Mouse (Mus musculus): ENCODE measurements around the gene Bst1.

Gene Bst1

DNA sequence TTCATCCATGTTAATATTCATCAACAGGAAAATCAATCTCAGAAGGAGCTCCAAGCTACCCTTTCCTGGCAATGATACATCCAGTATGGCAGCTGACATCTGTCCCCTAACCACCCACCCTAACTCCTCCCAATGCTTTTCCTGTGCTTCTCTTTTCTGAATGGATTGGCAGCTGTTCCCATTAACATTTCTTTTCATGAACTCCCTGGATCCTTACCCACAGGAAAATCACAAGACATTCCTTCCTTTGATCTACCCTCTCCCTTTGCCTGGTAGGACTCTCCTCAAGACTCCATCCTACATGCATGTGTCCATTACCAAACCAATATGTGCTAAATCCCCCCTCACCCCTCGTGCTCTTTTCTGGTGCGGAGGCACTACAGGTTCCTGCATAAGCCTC lies 4.1 kb upstream of the Bst1 start:
- DNase-seq: no peak

DNA sequence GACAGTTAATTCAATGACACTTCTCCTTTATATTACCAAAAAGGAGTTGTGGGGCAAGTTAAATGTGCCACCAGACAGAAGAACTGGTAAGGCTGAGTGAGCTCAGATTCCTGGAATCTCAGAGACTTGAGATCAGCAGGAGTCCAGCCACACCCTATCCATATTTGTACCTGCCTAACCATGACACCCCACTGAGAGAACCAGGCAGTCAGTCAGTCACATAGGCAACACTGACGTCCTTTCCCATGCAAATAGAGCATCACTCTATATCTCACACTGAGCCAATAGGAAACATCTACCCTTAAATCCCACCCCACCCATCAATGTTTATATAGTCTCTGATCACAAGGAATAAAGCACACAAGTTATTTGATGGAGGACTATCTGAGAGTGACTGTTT lies 2.9 kb upstream of the Bst1 start:
- no peak for DNase-seq

- no peak for DNase-seq
These were observed 2.1 kb downstream of the Bst1 start for GRCm38 (mm10) chr5:43820785-43821184.

DNA sequence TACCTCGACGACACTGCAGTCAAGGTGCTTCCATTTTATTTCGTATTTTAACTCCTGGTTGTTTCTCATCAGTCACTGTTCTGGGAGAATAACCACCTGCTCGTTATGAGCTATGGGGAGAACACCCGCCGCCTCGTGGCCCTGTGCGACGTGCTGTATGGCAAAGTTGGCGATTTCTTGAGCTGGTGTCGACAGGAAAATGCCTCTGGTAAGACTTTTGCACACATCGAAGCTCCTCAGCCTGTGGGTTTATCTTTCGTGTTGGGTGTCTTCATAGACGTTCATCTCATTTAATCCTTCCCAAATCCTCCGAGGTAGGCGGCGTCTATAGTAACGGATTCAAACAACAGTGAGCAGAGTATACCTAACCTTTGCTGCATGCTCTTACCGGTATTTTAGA lies 2.9 kb downstream of the Bst1 start, which contains the start of gene Fbxl5:
Gene Fbxl5 (minus strand): TSS at position 101 of the 400 bp plus-strand sequence.
- no peak for DNase-seq

- no peak for DNase-seq
These were observed 3.5 kb downstream of the Bst1 start for GRCm38 (mm10) chr5:43822199-43822598.

- no peak for DNase-seq
These were observed 4.1 kb downstream of the Bst1 start for GRCm38 (mm10) chr5:43822824-43823223.

- DNase-seq: no peak
These were observed 5.9 kb downstream of the Bst1 start for GRCm38 (mm10) chr5:43824580-43824979.

- no peak for DNase-seq
These were observed 8.2 kb downstream of the Bst1 start for GRCm38 (mm10) chr5:43826883-43827282.

- no peak for DNase-seq
These were observed 8.7 kb downstream of the Bst1 start for GRCm38 (mm10) chr5:43827366-43827765.

DNA sequence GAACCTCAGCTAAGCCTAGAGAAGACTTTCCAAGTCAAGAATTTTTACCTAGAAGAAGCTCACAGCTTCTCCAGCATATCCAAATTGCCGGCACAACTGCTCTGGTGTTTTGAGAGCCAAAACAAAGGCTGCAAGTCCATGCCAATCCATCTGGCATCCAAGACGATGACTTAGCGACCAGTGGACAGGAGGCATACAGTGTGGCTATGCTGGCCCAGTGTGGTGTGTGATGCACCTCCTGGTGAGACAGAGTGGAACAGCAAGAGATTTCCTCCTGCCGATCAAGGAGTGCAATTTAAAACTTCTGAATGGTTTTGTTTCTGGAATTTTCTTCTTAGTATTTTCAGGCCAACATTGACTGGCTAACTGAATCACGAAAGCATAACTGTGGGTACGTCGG lies 17.9 kb downstream of the Bst1 start:
- DNase-seq: no peak

GRCm38 (mm10) chr5:43837372-43837771 lies 18.7 kb downstream of the Bst1 start:
- peak; percentile 33 for DNase-seq

DNA sequence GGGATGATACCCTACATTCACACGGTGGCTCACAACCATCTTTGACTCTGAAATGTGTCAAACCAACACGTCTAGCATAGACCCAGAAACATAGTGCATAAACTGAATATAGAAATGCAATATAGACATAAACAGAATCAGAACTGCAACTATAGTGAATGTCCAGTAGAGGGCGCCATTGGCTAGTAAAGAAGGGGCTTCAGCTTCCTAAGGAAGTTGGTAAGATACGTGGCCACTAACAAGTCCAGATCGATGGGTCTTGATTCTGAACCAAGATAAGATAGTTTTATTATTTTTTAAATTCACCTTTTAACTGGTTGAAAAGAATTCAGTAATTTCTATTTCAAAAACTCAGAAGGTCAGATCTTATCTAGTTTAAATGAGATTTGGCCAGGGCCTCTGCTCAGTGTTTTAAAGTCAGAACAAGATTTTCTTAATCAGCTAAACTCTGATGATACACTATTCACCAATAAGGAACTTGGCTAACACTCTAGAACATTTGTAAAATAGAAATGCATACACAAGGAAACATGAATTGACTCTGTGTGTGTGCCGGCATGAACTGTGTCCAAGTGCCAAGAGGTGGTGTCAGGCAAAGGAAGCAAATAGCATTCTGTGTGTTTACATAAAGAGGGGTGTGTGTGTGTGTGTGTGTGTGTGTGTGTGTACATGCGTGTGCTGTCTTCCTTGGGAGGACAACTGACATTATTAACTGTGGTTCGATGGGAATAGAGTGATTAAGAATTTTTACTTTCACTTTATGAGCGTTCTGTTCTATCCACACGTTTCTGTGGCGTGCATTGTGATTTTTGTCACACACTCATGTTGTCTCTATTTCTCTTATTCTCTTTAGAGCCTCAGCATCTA lies 22.7 kb downstream of the Bst1 start:
- DNase-seq: no peak

GRCm38 (mm10) chr5:43842011-43842285 lies 23.3 kb downstream of the Bst1 start:
- DNase-seq: no peak

DNA sequence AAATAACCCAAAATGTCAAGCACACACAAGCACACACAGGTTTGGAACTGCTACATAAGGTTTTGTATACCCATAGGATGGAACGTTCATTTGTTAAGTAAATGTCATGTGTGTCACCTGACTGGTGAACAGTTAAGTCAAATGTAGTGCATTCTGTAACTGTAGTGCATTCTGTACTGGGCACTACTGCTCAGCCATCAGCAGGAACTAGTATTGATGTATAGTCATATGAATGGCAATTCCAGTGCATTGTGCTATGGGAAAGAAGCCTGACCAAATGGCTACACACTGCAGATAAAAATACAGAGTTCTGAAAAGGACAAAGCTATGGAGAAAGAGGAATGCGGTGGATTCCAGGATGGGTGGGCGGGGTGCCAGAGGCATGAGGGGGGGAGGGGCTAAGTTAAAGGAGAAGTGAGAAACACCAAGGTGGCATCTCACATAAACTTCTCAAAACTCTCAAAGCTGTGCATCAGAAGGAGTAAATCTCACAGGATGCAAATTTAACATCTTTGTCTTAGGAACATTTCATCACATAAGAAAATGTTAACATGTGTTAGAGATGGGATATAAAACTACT lies 24.0 kb downstream of the Bst1 start:
- no peak for DNase-seq

DNA sequence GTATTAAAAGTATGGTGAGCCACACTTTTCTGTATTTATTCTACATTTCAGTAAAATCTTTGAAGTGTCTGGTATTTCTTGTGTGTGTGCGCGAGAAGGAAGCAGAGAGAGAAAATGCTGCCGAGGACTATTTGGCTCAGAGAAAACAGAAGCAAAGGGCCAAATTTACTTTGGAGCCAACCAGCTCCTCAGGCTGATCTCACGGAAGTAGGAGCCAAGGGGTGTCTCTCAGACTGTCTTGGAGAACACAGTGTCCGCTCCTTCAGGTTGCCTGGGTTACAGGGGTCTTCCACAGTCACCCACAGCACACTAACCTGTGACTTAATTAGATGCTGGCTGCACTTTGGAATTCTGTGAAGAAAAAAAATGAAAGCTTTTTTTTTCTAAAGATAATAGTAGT lies 26.4 kb downstream of the Bst1 start:
- no peak for DNase-seq

GRCm38 (mm10) chr5:43845646-43846045 lies 27.0 kb downstream of the Bst1 start:
- DNase-seq: no peak

DNA sequence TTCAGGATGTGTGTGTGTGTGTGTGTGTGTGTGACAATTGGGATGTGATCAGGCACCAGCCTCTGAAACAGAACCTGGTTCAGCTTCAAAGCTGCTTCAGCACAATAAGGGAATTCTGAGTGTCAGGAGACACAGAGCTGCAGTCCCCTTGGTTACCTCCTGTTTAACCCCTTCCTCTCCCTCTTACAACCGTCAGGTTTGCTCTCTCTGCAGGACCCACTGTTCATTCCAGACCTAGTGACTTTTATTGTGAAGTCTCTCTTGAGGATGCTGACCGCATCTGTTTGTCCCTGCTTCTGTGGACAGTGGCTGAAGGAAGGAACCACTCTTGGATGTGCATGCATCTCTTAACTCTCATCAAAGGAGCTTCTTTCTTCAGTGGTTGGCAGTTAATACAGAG lies 27.5 kb downstream of the Bst1 start:
- no peak for DNase-seq

- no peak for DNase-seq
These were observed 28.9 kb downstream of the Bst1 start for GRCm38 (mm10) chr5:43847555-43847954.

DNA sequence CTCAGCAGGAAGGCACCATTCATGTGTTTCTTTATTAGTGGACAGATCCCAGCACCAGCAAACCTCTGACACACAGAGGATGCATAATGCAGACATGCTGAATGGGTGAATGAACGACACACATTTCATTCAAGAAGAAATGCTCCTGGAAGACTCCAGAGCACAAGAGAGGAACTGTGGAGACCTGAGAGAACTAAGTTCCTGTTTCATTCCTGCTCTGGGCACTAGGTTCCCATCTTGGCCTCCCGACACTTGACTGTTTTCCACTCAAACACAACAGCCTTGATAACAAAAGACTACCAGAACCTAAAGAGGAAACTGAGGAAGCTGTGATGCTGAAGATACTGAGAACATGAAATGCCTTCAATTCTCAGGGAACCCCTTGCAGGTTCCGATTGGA lies 29.6 kb downstream of the Bst1 start:
- no peak for DNase-seq

GRCm38 (mm10) chr5:43853096-43853867 lies 34.6 kb downstream of the Bst1 start:
- no peak for DNase-seq

GRCm38 (mm10) chr5:43853868-43854488 lies 35.3 kb downstream of the Bst1 start:
- DNase-seq: no peak

DNA sequence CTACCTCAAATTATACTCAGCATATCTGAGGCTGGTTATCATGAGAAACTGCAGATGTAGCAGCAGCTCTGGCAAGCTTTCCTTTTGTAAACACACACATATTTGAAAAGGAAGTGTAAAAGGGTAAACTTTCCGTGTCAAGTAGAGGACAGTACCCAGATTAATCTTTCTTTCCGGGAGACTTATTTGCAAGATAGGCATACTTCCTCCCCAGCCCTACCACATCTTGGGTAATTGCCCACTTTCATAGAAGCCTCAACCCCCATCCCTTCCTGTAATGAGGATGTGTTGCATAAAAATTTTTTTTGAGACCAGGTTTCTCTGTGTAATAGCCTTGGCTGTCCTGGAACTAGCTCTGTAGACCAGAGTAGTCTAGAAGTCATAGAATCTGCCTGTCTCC lies 37.1 kb downstream of the Bst1 start:
- no peak for DNase-seq

- DNase-seq: no peak
These were observed 41.0 kb downstream of the Bst1 start for GRCm38 (mm10) chr5:43859663-43860062.

GRCm38 (mm10) chr5:43860096-43860495 lies 41.4 kb downstream of the Bst1 start:
- no peak for DNase-seq
